Mouse (Mus musculus) midbrain, embryonic 14.5 days (tissue): ENCODE results near the gene Rab4b. TPM values are rescaled to one million over a fixed set of nuclear protein-coding genes. Genes with fewer than 3 reads are reported as not detected.
A peak's percentile ranks its signal among the peaks of the same experiment; 100 is the strongest.

ENCODE experiments used
- ATAC-seq: fragments of 200-750 bp; cut with Nextera tagmentation; 2 replicates; pipeline ENCODE4 v1.8.0; 2017; ENCODE audit warnings: moderate number of reproducible peaks, moderate library complexity; ENCODE audit not compliant: low FRiP score, low TSS enrichment
- DNase-seq: peaks from one replicate; pipeline ENCODE4 v3.0.0-alpha.2; 2015
- H3K27ac ChIP-seq: fragments of 300-500 bp; sonication (generic); replicated peaks from 2 replicates; pipeline ENCODE4 v1.5.1; 2014; ENCODE audit warnings: mild to moderate bottlenecking, low read depth, low read length, moderate library complexity
- H3K27me3 ChIP-seq: fragments of 300-500 bp; sonication (generic); 2 replicates; pipeline ENCODE4 v1.6.1; 2014; ENCODE audit warnings: low read length, control low read depth, mixed read lengths; ENCODE audit not compliant: control insufficient read depth, insufficient read depth
- H3K36me3 ChIP-seq: fragments of 300-500 bp; sonication (generic); 2 replicates; pipeline ENCODE4 v1.6.1; 2014; ENCODE audit warnings: low read length, control low read depth; ENCODE audit not compliant: control insufficient read depth, insufficient read depth
- H3K4me1 ChIP-seq: fragments of 300-500 bp; sonication (generic); 2 replicates; pipeline ENCODE4 v1.6.1; 2014; ENCODE audit warnings: mild to moderate bottlenecking, antibody characterized with exemption, low read length, control low read depth; ENCODE audit not compliant: control insufficient read depth, insufficient read depth
- H3K4me2 ChIP-seq: fragments of 300-500 bp; sonication (generic); 2 replicates; pipeline ENCODE4 v1.6.1; 2014; ENCODE audit warnings: mild to moderate bottlenecking, low read length, moderate library complexity
- H3K4me3 ChIP-seq: fragments of 300-500 bp; sonication (generic); replicated peaks from 2 replicates; pipeline ENCODE4 v1.5.1; 2014; ENCODE audit warnings: low read depth, low read length
- H3K9ac ChIP-seq: fragments of 300-500 bp; sonication (generic); replicated peaks from 2 replicates; pipeline ENCODE4 v1.6.1; 2014; ENCODE audit warnings: mild to moderate bottlenecking, low read length, moderate library complexity
- H3K9me3 ChIP-seq: fragments of 300-500 bp; sonication (generic); 2 replicates; pipeline ENCODE4 v1.6.1; 2016; ENCODE audit warnings: low read length, control low read depth, mixed read lengths; ENCODE audit not compliant: control insufficient read depth
- WGBS: fragments of 180-500 bp; shearing (Covaris S2); extraction: QIAGEN DNeasy Blood & Tissue Kit; methylation state at CpG from one replicate; pipeline ENCODE4 v1.1.7; 2014; 5-methylcytosine and 5-hydroxymethylcytosine counted together
- polyA plus RNA-seq: library from polyadenylated mRNA; unstranded; fragments of >200 nt; fragmentation: Nextera tagmentation; extraction: Ambion mirVana; gene quantifications from 2 replicates; pipeline ENCODE4 v1.2.1, GENCODE M21; 2014

Rab4b gene
- polyA plus RNA-seq, 1 experiment from 2014 or later, result 87.7 TPM

DNA sequence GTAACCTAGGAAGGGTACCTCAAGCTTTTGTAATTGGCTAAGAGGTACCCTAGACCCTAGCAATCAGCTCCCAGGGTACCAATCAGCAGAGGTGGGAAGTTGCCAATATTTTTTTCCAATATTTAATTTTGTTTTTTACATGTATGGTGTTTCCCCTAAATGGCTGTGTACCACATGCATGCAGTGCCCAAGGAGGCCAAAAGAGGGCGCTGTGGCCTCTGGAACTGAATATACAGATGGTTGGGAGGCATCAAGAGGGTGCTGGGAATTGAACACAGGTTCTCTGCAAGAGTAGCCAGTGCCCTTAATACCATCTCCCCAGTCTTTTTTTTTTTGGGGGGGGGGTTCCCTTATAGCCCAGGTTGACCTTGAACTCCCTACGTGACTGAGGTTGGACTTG, 47.3 kb downstream of the Rab4b start:
- Histone ChIP-seq H3K36me3 (no peaks in the 10 kb centered on the region), H3K9ac (no peak overlapping the region), H3K27ac (no peak overlapping the region), H3K4me2 (no peak overlapping the region), H3K9me3 (no peaks in the 10 kb centered on the region), H3K4me3 (no peak overlapping the region), H3K4me1 (no peaks in the 10 kb centered on the region), H3K27me3 (no peaks in the 10 kb centered on the region)
- ATAC-seq, result no peak
- no peak for DNase-seq
- 72% methylated on average over 2 of the region's 2 CpGs for WGBS

DNA sequence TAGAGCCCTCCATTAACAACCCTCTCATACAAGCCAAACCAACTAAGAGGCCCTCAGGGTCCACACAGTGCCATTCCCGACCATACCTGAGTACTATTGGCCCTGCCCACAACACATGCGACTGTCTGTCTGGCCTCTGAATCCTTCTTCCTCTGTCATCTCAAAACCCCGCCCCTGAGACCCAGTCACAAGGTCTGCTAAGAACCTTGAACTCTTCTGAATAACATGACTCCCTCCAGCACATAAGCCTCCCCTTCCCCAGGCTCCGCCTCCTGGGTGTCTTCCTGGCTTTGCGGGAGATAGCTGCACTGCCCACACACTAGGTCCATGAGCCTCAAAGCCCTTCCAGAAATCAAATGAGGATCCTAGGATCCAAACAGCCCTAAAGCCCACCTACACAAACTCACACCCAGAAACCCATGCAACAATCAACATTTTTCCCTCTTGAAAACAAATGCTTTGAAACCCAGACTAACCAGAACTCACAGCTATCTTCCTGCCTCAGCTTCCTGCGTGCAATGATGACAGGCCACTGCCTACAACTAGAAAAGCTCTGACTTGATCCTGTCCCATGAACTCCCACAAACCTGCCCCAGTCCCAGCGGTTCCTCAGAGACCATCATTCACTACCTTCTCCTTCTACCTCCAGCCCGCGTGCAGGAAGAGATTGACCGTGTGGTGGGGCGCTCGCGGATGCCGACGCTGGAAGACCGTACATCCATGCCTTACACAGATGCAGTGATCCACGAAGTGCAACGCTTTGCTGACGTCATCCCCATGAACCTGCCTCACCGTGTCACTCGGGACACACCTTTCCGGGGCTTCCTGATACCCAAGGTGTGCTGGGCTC, 48.0 kb downstream of the Rab4b start:
- no peak overlapping the region for H3K4me3 ChIP-seq
- no peak overlapping the region for H3K27ac ChIP-seq
- no peak overlapping the region for H3K4me2 ChIP-seq
- H3K9ac ChIP-seq, result no peak overlapping the region
- H3K9me3 ChIP-seq, result no peaks in the 10 kb centered on the region
- H3K27me3 ChIP-seq, result no peaks in the 10 kb centered on the region
- no peaks in the 10 kb centered on the region for H3K4me1 ChIP-seq
- DNase-seq, result no peak
- H3K36me3 ChIP-seq, result no peaks in the 10 kb centered on the region
- ATAC-seq, result no peak
- 90% methylated on average over 22 of the region's 22 CpGs for WGBS

DNA sequence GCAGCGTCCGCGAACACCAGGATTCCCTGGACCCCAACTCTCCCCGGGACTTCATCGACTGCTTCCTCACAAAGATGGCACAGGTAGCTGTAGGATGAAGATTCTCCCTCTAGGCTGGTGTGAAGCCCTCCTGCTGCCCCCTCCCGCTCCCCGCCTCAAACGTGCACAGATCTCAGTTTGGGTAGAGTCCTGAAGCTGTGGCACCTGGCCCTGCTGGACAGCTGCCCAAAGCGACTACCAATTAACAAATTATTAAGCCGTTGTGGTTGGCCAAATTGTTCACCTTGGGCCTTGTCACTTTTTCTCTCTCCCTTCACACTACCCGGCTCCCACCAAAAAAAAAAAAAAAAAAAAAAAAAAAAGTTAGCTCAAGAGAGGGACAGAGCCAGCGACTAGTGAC, 48.9 kb downstream of the Rab4b start:
- Histone ChIP-seq H3K9me3 (no peaks in the 10 kb centered on the region), H3K4me2 (no peak overlapping the region), H3K27ac (no peak overlapping the region), H3K36me3 (no peaks in the 10 kb centered on the region), H3K9ac (no peak overlapping the region), H3K27me3 (no peaks in the 10 kb centered on the region), H3K4me1 (no peaks in the 10 kb centered on the region), H3K4me3 (no peak overlapping the region)
- ATAC-seq (no peak), DNase-seq (no peak)
- 92% methylated on average over 12 of the region's 12 CpGs for WGBS

DNA sequence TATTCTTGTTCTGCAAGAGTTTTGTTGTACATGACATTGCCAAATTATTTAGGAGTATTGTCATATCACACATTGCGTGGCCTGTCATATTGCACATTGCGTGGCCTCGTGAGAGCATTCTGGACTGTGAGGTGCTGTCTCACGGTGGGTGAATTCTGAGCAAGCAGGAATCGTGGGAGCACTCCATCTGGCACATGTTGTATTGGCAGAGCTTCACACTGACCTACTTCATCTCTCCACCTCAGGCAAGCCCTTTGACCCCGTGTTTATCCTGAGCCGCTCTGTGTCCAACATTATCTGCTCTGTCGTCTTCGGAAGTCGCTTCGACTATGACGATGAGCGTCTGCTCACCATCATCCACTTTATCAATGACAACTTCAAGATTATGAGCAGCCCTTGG, 49.8 kb downstream of the Rab4b start:
- Histone ChIP-seq H3K4me2 (no peak overlapping the region), H3K27me3 (no peaks in the 10 kb centered on the region), H3K36me3 (no peaks in the 10 kb centered on the region), H3K4me3 (no peak overlapping the region), H3K9me3 (no peaks in the 10 kb centered on the region), H3K27ac (no peak overlapping the region), H3K9ac (no peak overlapping the region), H3K4me1 (no peaks in the 10 kb centered on the region)
- ATAC-seq (no peak), DNase-seq (no peak)
- WGBS, result 94% methylated on average over 13 of the region's 13 CpGs

DNA sequence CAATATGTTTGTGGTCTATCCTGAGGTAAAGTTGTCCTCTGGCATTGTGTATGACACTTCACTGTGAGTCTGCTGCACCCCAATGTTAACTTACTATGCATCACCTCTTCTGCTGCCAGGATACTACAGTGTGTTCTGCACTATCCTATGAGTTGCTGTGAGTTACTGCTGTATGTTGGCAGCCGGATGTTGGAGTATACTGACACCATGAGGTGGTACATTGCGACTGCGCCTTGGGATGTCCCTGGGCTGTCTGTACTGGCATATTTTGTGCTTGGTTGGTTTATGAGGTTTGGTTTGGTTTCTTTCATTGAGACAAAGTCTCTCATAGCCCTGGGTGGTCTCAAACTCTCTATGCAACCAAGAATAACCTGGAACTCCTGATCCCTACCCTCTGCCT, 50.5 kb downstream of the Rab4b start:
- no peak overlapping the region for H3K9ac ChIP-seq
- no peak overlapping the region for H3K4me2 ChIP-seq
- no peaks in the 10 kb centered on the region for H3K36me3 ChIP-seq
- H3K4me1 ChIP-seq, result no peaks in the 10 kb centered on the region
- no peak overlapping the region for H3K4me3 ChIP-seq
- peak; percentile 47 for DNase-seq
- H3K27ac ChIP-seq, result no peak overlapping the region
- no peaks in the 10 kb centered on the region for H3K9me3 ChIP-seq
- no peaks in the 10 kb centered on the region for H3K27me3 ChIP-seq
- no peak for ATAC-seq
- WGBS, result 49% methylated on average over 3 of the region's 3 CpGs

DNA sequence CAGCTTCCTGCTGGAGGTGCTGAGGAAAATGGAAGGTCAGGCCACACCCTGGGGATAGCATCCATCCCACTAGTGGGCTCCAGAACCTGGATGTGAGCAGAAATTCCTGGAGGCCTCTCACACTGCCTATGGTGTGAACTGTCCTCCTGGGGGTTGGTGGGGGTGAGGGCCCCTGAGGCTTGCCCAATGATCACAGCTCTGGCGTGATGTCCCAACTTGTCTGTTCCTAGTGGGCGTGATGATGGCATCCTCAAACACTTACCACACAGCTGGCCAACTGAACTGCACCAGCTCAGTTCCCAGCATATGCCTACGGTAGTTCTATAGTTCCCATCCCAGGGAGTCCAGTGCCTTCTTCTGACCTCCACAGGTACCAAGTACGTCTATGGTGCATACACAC, 53.7 kb downstream of the Rab4b start:
- Histone ChIP-seq H3K4me3 (no peak overlapping the region), H3K9ac (no peak overlapping the region), H3K36me3 (no peaks in the 10 kb centered on the region), H3K27ac (no peak overlapping the region), H3K9me3 (no peaks in the 10 kb centered on the region), H3K27me3 (no peaks in the 10 kb centered on the region), H3K4me2 (no peak overlapping the region), H3K4me1 (no peaks in the 10 kb centered on the region)
- no peak for DNase-seq
- 91% methylated on average over 4 of the region's 4 CpGs for WGBS
- no peak for ATAC-seq

DNA sequence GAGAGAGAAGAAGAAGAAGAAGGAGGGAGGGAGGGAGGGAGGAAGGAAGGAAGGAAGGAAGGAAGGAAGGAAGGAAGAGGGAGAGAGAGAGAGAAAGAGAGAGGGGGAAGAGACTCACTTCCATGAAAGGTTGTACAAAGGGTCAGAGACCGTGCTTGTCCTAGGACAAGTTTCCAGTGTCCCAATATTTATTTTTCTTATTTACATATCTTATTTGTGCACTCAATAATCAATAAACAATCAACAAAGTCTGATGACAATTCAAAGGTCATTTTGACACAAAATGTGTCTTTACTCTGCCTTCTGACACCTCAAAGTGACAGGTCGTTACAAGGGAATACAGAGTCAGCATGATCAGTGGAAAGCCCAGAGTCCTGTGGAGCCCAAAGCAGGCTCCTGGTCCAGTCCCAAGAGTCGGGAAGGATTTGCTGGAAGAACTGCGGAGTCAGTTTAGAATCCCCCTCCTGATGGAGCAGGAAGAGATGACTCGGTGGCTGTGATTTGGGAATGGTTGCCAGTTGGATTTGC, 54.3 kb downstream of the Rab4b start:
- Histone ChIP-seq H3K9ac (no peak overlapping the region), H3K9me3 (no peaks in the 10 kb centered on the region), H3K27ac (no peak overlapping the region), H3K27me3 (no peaks in the 10 kb centered on the region), H3K36me3 (no peaks in the 10 kb centered on the region), H3K4me3 (no peak overlapping the region), H3K4me1 (no peaks in the 10 kb centered on the region), H3K4me2 (no peak overlapping the region)
- DNase-seq (no peak), ATAC-seq (no peak)
- 81% methylated on average over 5 of the region's 5 CpGs for WGBS

DNA sequence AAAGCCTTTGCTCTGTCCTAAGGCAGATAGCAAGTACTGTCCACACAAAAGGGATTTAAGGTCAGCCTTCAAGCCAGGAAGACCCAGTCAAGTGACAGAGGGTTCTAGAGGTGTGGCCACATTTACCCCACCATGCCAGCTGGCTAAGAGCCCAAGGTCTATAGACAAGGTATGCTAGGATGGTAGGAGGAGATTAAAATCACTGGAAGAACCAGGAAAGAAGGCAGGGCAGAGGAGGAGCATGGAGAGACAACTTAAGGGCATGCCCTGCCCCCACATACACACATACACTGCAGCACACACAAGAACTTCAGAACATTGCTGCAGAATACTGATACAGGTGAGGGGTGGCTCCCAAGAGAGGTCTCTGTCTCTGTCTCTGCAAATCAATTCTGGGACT, 59.0 kb downstream of the Rab4b start, which contains the start of gene Cyp2f2:
TSS of gene Cyp2f2 (plus strand) at position 234 of the 400 bp plus-strand sequence.
- no peaks in the 10 kb centered on the region for H3K27me3 ChIP-seq

More for the DNA sequence above, 59.0 kb downstream of the Rab4b start, which contains the start of gene Cyp2f2:
- DNase-seq (no peak), ATAC-seq (no peak)
- no peak within 1 kb of the TSS for H3K4me3 ChIP-seq
- no peak within 1 kb of the TSS for H3K4me2 ChIP-seq
- H3K9me3 ChIP-seq, result no peaks in the 10 kb centered on the region
- H3K27ac ChIP-seq, result no peak within 1 kb of the TSS
- H3K36me3 ChIP-seq, result no peaks in the 10 kb centered on the region
- H3K9ac ChIP-seq, result no peak within 1 kb of the TSS
- no peaks in the 10 kb centered on the region for H3K4me1 ChIP-seq
